Mouse (Mus musculus): ENCODE results near the gene Csf2ra. TPM values are rescaled to one million over a fixed set of nuclear protein-coding genes. Genes with fewer than 3 reads are reported as not detected.

Gene Csf2ra
- polyA plus RNA-seq (2012; rRNA removed; ENCODE audit: low replicate concordance): 258 and 487 TPM in 2 replicates

DNA sequence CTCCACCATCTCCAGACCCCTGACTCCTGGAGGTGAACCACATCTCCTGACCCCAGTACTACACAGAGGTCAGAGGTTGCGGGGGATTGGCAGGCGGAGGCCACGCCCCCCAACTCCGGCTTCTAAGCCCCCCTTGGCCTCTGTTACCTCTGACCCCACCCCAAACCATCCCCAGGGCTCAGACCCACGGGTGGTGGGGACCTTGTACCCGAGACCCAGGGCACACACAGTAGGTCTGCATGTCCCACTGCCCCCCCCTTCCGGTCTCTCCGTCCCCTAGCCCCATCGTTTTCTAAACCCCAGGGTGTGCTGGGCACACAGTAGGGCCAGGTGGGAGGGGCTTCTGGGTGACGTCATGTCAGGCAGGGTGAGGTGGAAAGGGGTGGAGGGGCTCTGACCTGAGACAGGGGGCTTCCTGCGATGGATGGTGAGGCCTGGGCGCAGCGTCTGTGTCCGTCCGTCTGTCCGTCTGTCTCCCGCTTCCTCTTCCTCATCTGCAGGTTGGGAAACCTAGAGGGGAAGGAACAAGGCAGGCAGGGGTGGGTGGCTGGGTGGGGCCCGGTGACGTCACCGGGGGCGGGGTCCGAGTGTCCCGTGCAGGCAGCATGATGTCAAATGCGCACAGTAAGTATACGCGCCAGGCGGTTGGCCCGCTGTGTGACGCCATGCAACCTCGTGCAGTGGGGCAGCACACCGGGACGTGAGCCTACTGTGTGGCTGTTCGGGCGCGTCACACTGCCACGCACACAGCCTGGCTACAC, at the start of gene Csf2ra:
Gene Csf2ra (minus strand): TSS at position 489 of the 761 bp plus-strand sequence.

DNA sequence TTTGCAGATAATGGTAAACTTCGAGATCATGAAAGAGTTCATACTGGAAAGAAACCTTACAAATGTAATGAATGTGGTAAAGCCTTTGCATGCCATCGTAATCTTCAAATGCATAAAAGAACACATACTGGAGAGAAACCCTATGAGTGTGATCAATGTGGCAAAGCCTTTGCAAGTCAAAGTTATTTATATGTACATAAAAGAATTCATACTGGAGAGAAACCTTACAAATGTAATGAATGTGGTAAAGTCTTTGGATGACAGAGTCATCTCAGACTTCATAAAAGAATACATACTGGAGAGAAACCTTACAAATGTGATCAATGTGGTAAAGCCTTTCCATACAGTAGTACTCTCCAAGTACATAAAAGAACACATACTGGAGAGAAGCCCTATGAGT, 44.6 kb downstream of the Csf2ra start, which contains the start of gene Gm6020:
Gene Gm6020 (plus strand): TSS at position 301 of the 400 bp plus-strand sequence.

DNA sequence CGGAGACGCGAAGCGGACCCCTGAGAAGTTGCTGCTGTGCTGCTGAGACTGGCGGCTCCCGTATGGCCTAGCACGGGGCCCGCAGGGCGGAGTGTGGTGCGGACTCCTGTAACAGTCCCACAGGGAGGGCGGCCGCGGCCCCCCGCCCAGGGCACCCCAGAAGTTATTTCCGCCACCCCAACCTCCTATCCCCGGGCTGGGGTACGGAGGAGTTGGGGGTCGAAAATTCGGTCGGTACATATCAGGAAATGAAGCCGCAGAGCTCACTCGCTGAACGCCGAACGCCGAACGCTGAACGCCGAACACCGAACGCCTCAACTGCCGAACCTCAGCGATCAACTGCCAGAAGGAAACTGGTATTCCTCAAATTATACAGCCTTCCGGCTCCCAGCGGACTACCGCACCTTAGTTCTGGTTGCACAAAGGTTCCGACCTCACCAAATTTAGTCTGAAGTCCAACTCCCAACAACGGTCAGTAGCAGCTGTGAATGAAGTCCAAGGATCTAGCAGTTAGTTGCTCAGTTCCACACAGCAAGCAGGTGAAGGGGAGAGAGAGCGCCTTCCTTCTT, 52.4 kb downstream of the Csf2ra start, which contains the start of gene Gm7102:
Gene Gm7102 (minus strand): TSS at position 554 of the 569 bp plus-strand sequence.

Other genes with a start within 250 kb of the Csf2ra start
- gene Zfp950, start 87.6 kb downstream of the Csf2ra start, polyA plus RNA-seq (2012; rRNA removed; ENCODE audit: low replicate concordance): 3.7 and 10.9 TPM in 2 replicates
- not detected in 2 replicates for gene Gm7102, start 52.1 kb downstream of the Csf2ra start, polyA plus RNA-seq (2012; rRNA removed; ENCODE audit: low replicate concordance)
- not detected in 2 replicates for gene Gm6020, start 44.5 kb downstream of the Csf2ra start, polyA plus RNA-seq (2012; rRNA removed; ENCODE audit: low replicate concordance)
- not detected in 2 replicates for gene Gm21060, start 68.6 kb upstream of the Csf2ra start, polyA plus RNA-seq (2012; rRNA removed; ENCODE audit: low replicate concordance)

All from mammary gland, adult 2 months (tissue).